Mouse (Mus musculus): ENCODE measurements around the gene Elf5. TPM values are rescaled to one million over a fixed set of nuclear protein-coding genes. Genes with fewer than 3 reads are reported as not detected.

Gene Elf5
- polyA plus RNA-seq, 1 experiment from 2014 or later, result 14.5 TPM

DNA sequence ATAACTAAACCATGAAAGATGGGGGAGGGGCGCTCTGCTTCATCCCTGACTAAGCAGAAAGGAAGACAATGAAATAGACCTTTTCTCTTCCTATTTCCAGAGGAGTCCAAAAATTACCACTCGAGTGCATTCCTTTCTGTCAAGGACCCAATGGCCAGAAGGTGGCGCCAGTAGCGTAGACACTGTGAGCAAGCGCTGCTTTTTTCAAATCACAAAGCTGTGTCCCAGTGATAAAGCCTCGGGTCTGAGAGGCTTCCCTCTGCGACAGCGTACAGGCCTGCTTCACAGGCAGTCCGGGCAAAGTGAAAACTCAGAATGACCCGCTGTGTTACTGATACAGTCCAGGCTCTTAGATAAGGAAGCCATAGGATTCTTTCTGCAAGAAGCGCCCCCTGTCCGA lies 28.2 kb downstream of the Elf5 start:
- TF ChIP-seq CTCF (IDR thresholded peaks at IDR 0.05), result peak; percentile 90
- no peak for TF ChIP-seq EP300 (IDR thresholded peaks at IDR 0.05)
- H3K9ac ChIP-seq (replicated peaks; ENCODE audit: low read depth), result no peak overlapping the region
- H3K4me1 ChIP-seq (ENCODE audit: insufficient read depth, low read depth, low read length), result peaks cover 18% of the 10 kb centered on the region; the same call in 1 of the 2 replicates
- H3K9me3 ChIP-seq (ENCODE audit: low read length), result no peaks in the 10 kb centered on the region
- WGBS, result 11% methylated on average over 12 of the region's 12 CpGs
- H3K4me2 ChIP-seq (replicated peaks; ENCODE audit: low read depth, low read length), result peak overlapping the region; percentile 32; the same call in 1 of the 2 replicates
- H3K4me3 ChIP-seq (ENCODE audit: low read depth, low read length), result no peak overlapping the region
- DNase-seq (ENCODE audit: low spot score), result peak; percentile 92
- H3K36me3 ChIP-seq (ENCODE audit: insufficient read depth, low read length), result no peaks in the 10 kb centered on the region
- no peak overlapping the region for H3K27ac ChIP-seq (ENCODE audit: low read length)
- H3K27me3 ChIP-seq (replicated peaks; ENCODE audit: insufficient read depth, low read length), result no peaks in the 10 kb centered on the region
- ATAC-seq, result peak; percentile 51

DNA sequence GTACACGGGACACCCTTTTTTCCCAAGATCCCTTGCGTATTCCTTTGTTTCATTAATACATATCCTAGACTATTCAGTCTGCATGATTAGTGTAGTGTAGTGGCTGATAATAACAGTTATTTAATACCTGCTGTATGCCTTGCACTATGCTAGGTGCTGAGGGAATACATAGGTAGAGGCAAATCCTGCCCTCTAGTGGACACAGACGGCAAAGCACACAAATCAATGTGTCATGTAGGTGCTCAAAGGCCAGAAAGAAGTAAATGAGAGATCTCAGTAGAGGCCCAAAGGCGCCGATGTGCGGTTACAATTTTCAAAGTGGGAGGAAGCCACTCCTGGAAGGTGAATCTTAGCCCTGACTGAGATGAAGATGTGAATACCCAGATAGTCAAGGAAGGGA lies 34.3 kb downstream of the Elf5 start:
- ATAC-seq, result peak; percentile 47
- no peaks in the 10 kb centered on the region for H3K27me3 ChIP-seq (replicated peaks; ENCODE audit: insufficient read depth, low read length)
- no peaks in the 10 kb centered on the region for H3K36me3 ChIP-seq (ENCODE audit: insufficient read depth, low read length)
- no peak overlapping the region for H3K4me2 ChIP-seq (replicated peaks; ENCODE audit: low read depth, low read length)
- WGBS, result 59% methylated on average over 6 of the region's 6 CpGs
- H3K9me3 ChIP-seq (ENCODE audit: low read length), result no peaks in the 10 kb centered on the region
- no peaks in the 10 kb centered on the region for H3K4me1 ChIP-seq (ENCODE audit: insufficient read depth, low read depth, low read length)
- H3K27ac ChIP-seq (ENCODE audit: low read length), result no peak overlapping the region
- DNase-seq (ENCODE audit: low spot score), result peak; percentile 65
- H3K9ac ChIP-seq (replicated peaks; ENCODE audit: low read depth), result no peak overlapping the region
- H3K4me3 ChIP-seq (ENCODE audit: low read depth, low read length), result no peak overlapping the region
- TF ChIP-seq EP300 (IDR thresholded peaks at IDR 0.05) (no peak), CTCF (IDR thresholded peaks at IDR 0.05) (peak; percentile 85)

DNA sequence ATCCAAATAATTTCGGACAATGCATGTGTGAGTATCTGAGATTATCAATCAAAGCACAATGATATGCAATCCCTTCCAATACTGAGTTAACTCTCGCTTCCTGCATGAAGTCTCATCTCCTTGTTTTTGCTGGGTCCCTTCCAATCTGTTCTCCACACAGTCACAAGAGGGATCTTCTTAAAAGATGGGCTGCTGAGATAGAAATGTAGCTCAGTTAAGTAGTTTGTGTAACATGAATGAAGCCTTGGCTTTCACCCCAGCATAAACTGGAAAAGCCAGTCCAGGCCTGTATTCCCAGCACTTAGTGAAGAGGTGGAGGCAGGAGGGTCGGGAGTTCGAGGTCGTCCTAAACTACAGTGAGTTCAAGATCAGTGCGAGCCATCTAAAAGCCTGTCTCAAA lies 34.8 kb downstream of the Elf5 start:
- Histone ChIP-seq H3K27ac (ENCODE audit: low read length) (no peak overlapping the region), H3K4me2 (replicated peaks; ENCODE audit: low read depth, low read length) (no peak overlapping the region), H3K9ac (replicated peaks; ENCODE audit: low read depth) (no peak overlapping the region), H3K4me3 (ENCODE audit: low read depth, low read length) (no peak overlapping the region), H3K36me3 (ENCODE audit: insufficient read depth, low read length) (no peaks in the 10 kb centered on the region), H3K9me3 (ENCODE audit: low read length) (no peaks in the 10 kb centered on the region), H3K27me3 (replicated peaks; ENCODE audit: insufficient read depth, low read length) (no peaks in the 10 kb centered on the region), H3K4me1 (ENCODE audit: insufficient read depth, low read depth, low read length) (no peaks in the 10 kb centered on the region)
- TF ChIP-seq EP300 (IDR thresholded peaks at IDR 0.05), result no peak
- TF ChIP-seq CTCF (IDR thresholded peaks at IDR 0.05), result no peak
- 77% methylated on average over 6 of the region's 6 CpGs for WGBS
- ATAC-seq (no peak), DNase-seq (ENCODE audit: low spot score) (no peak)

DNA sequence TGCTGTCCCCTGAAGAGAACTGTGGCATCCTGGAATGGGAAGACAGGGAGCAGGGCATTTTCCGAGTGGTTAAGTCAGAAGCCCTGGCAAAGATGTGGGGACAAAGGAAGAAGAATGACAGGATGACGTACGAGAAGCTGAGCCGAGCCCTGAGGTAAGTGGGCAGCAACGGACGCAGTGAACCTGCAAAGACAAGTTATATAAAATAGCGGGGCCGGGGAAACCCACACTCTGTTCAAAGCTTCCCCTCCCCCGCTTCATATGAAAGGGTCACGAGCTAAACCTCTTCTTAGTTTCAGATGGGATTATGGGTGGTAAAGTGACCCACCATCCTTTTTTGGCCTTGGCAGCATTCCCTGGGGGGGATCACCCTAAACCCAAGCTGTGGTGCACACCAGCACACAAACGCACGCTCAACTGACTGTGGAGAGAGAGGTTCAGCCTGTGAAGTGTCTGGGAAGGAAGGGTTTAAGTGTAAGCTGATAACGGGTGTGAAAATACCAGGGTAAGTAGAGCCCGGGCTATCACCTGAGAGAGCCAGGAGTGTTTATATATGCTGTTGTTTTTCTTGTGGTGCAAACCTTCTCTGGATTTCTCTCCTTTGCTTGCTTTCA lies 37.6 kb downstream of the Elf5 start:
- Histone ChIP-seq H3K36me3 (ENCODE audit: insufficient read depth, low read length) (peaks cover 7% of the 10 kb centered on the region; the same call in 1 of the 2 replicates), H3K4me1 (ENCODE audit: insufficient read depth, low read depth, low read length) (no peaks in the 10 kb centered on the region), H3K4me3 (ENCODE audit: low read depth, low read length) (no peak overlapping the region), H3K27me3 (replicated peaks; ENCODE audit: insufficient read depth, low read length) (no peaks in the 10 kb centered on the region), H3K4me2 (replicated peaks; ENCODE audit: low read depth, low read length) (no peak overlapping the region), H3K9me3 (ENCODE audit: low read length) (no peaks in the 10 kb centered on the region), H3K9ac (replicated peaks; ENCODE audit: low read depth) (no peak overlapping the region), H3K27ac (ENCODE audit: low read length) (no peak overlapping the region)
- 39% methylated on average over 14 of the region's 14 CpGs for WGBS
- ATAC-seq, result no peak
- no peak for TF ChIP-seq CTCF (IDR thresholded peaks at IDR 0.05)
- TF ChIP-seq EP300 (IDR thresholded peaks at IDR 0.05), result no peak
- DNase-seq (ENCODE audit: low spot score), result no peak

DNA sequence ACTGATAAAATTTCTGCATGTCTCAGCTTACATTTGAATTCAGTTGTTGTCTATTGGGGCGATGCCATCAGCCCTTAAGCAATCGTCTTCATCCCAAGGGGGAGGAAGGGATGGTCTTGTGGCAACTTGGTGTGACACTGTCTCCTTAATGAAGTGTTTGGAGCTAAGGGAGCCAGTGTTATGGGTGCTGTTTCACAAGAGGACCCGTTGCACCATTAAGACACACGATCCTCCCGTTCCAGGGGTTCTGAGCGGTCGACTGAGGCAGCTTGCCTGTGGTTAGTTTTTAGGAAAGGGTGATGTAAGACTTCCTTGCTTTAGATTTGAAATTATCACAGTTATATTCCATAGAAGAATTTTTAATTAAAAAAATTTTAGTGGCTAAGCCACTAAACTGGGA lies 38.3 kb downstream of the Elf5 start:
- no peaks in the 10 kb centered on the region for H3K9me3 ChIP-seq (ENCODE audit: low read length)
- H3K4me1 ChIP-seq (ENCODE audit: insufficient read depth, low read depth, low read length), result no peaks in the 10 kb centered on the region
- TF ChIP-seq EP300 (IDR thresholded peaks at IDR 0.05) (0 out of 2 replicates have a peak, but pooled peaks have one; percentile 5), CTCF (IDR thresholded peaks at IDR 0.05) (no peak)
- H3K4me2 ChIP-seq (replicated peaks; ENCODE audit: low read depth, low read length), result no peak overlapping the region
- WGBS, result 39% methylated on average over 7 of the region's 7 CpGs
- peaks cover 14% of the 10 kb centered on the region; the same call in 1 of the 2 replicates for H3K36me3 ChIP-seq (ENCODE audit: insufficient read depth, low read length)
- H3K27ac ChIP-seq (ENCODE audit: low read length), result no peak overlapping the region
- H3K27me3 ChIP-seq (replicated peaks; ENCODE audit: insufficient read depth, low read length), result no peaks in the 10 kb centered on the region
- no peak overlapping the region for H3K9ac ChIP-seq (replicated peaks; ENCODE audit: low read depth)
- DNase-seq (ENCODE audit: low spot score), result peak; percentile 78
- ATAC-seq, result peak; percentile 47
- H3K4me3 ChIP-seq (ENCODE audit: low read depth, low read length), result no peak overlapping the region

DNA sequence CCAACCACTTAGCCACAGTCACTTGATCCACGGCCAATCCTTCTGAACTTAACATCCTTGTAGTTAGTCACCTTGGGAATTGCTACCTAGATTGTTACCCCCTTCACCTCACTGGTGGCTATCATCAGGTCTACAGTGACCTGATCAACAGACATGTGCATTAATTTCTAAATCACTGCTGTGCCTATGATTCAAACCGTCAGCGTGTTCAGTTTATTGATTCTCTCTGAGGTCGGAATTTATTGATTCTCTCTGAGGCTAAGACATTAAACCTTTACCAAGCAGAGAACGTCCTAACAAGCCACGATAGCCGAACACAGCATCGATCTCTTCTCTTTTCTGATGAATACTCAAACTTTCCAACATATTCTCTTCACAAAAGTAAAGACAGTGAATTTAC lies 38.8 kb downstream of the Elf5 start:
- DNase-seq (ENCODE audit: low spot score) (no peak), ATAC-seq (no peak)
- Histone ChIP-seq H3K4me3 (ENCODE audit: low read depth, low read length) (no peak overlapping the region), H3K9ac (replicated peaks; ENCODE audit: low read depth) (no peak overlapping the region), H3K9me3 (ENCODE audit: low read length) (no peaks in the 10 kb centered on the region), H3K4me2 (replicated peaks; ENCODE audit: low read depth, low read length) (no peak overlapping the region), H3K36me3 (ENCODE audit: insufficient read depth, low read length) (peaks cover 19% of the 10 kb centered on the region; the same call in 1 of the 2 replicates), H3K27ac (ENCODE audit: low read length) (no peak overlapping the region), H3K4me1 (ENCODE audit: insufficient read depth, low read depth, low read length) (no peaks in the 10 kb centered on the region), H3K27me3 (replicated peaks; ENCODE audit: insufficient read depth, low read length) (no peaks in the 10 kb centered on the region)
- 88% methylated on average over 8 of the region's 8 CpGs for WGBS
- TF ChIP-seq EP300 (IDR thresholded peaks at IDR 0.05), result no peak
- TF ChIP-seq CTCF (IDR thresholded peaks at IDR 0.05), result no peak
